Mouse (Mus musculus) liver, postnatal 0 days (tissue): ENCODE data around the gene 1700029F12Rik.

Experiments
- CTCF ChIP-seq: sonication (generic); IDR thresholded peaks from 2 replicates; pipeline ENCODE4 v1.5.1; 2016; ENCODE audit warnings: antibody characterized with exemption, low read depth
- EP300 ChIP-seq: IDR thresholded peaks from 2 replicates; pipeline ENCODE4 v1.6.1; 2016; ENCODE audit warnings: antibody characterized with exemption, low read depth, mild to moderate bottlenecking

- TF ChIP-seq EP300, result no peak
- no peak for TF ChIP-seq CTCF
Observed at GRCm38 (mm10) chr13:97051158-97051557, 17.0 kb upstream of the 1700029F12Rik start.
